Mouse (Mus musculus) heart, adult 2 months (tissue): ENCODE data around the gene Armc8.

ENCODE experiments used
- CTCF ChIP-seq: fragments of 200-600 bp; IDR thresholded peaks from 2 replicates; pipeline ENCODE4 v1.8.1; 2022; ENCODE audit warnings: antibody characterized with exemption, mild to moderate bottlenecking, moderate library complexity
- POLR2A ChIP-seq: fragments of 200-500 bp; IDR thresholded peaks from 2 replicates; pipeline ENCODE4 v1.6.1; 2011; ENCODE audit warnings: mild to moderate bottlenecking, low read depth, low read length, control low read depth; ENCODE audit not compliant: insufficient read depth

DNA sequence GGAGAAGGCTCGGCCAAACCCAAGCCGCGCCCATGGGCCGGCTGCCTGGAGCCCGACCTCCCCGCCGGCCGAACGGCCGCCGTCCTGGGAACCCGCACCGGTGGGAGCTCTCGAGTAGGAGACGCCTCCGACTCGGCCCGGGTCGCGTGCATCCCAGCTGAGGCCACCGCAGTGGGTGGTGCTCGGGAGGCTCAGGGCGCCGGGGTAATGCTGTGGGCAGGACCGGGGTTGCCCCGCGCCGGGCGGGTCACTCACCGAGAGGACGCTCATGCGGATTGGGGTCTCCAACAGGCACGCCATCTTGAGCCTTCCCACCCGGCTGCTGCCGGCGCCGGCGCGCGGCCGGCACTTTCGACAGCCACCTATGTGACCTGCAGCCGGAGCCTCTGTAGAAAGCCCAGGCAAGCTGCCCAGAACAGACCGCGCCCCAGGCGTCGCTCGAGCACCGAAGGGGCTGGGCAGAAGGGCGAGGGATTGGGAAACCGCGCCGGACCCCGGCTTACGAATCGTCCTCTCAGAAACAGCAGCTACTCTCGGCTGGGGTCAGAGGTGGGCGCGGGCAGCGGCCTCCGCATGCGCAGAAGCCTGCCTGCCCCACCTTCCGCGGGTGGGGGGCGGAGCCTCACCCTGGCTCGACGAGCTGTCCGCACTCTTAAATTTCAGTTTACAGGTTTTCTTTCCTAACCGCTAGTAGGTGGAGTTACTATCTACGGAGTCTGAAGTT lies at the start of gene Armc8:
- TF ChIP-seq CTCF (no peak), POLR2A (peak; percentile 87)
